Mouse (Mus musculus) heart, postnatal 14 days (tissue): Measurements from ENCODE around the gene Gm11555. TPM values are rescaled to one million over a fixed set of nuclear protein-coding genes. Genes with fewer than 3 reads are reported as not detected.
"Not testable (repeated sequence)": the region's sequence is repeated elsewhere in the genome, so short reads cannot be mapped to it uniquely, and the experiment has no call there.

Experiments
- DNase-seq, 2 experiments: peaks; one replicate each; pipeline ENCODE4 v3.0.0; 2021 to 2022
- intact Hi-C: fragments of 180-260 bp; cut with DNase I; formaldehyde crosslinking; loops from one replicate; pipeline ENCODE4 v1.15.1; 2025
- total RNA-seq, 2 experiments: library from RNA; stranded (reverse); gene quantifications; 2 replicates each; pipeline ENCODE4 v1.2.3; 2021

Gm11555 gene
- total RNA-seq, 2 experiments from 2014 or later: not detected

- no peak for DNase-seq
- intact Hi-C loops: no loop called here
These were observed 40.9 kb downstream of the Gm11555 start for GRCm38 (mm10) chr11:99609126-99609525.

- intact Hi-C loops, DNase-seq: not testable (repeated sequence)
These were observed 46.8 kb downstream of the Gm11555 start, which contains the start of gene Gm11938 for GRCm38 (mm10) chr11:99603208-99603607. Gene Gm11938 (minus strand): TSS chr11:99603308.

Other genes starting within 250 kb of the Gm11555 start
- gene Krt12, start 228.0 kb downstream of the Gm11555 start, total RNA-seq: not detected
- under 1 TPM; 0.14 to 0.22 TPM for gene Krt20, start 212.1 kb downstream of the Gm11555 start, total RNA-seq
- not detected for gene Krt23, start 157.1 kb downstream of the Gm11555 start, total RNA-seq
- not detected for gene Krt39, start 128.9 kb downstream of the Gm11555 start, total RNA-seq
- gene Krt40, start 107.1 kb downstream of the Gm11555 start, total RNA-seq: not detected
- not detected for gene Krtap3-3, start 99.4 kb downstream of the Gm11555 start, total RNA-seq
- not detected for gene Krtap3-2, start 93.4 kb downstream of the Gm11555 start, total RNA-seq
- not detected for gene Gm11939, start 90.8 kb downstream of the Gm11555 start, total RNA-seq
- gene Krtap3-1, start 83.6 kb downstream of the Gm11555 start, total RNA-seq: not detected
- gene Krtap1-5, start 69.2 kb downstream of the Gm11555 start, total RNA-seq: not detected
- not detected for gene Krtap1-4, start 66.6 kb downstream of the Gm11555 start, total RNA-seq
- gene Krtap1-3, start 58.9 kb downstream of the Gm11555 start, total RNA-seq: not detected
- not detected for gene Krtap9-3, start 52.1 kb downstream of the Gm11555 start, total RNA-seq
- not detected for gene Gm11938, start 46.9 kb downstream of the Gm11555 start, total RNA-seq
- not detected for gene Gm11937, start 40.0 kb downstream of the Gm11555 start, total RNA-seq
- gene Krtap2-4, start 35.4 kb downstream of the Gm11555 start, total RNA-seq: not detected
- not detected for gene Gm11562, start 29.8 kb downstream of the Gm11555 start, total RNA-seq
- gene Krtap4-1, start 22.0 kb downstream of the Gm11555 start, total RNA-seq: not detected
- gene Krtap4-2, start 15.2 kb downstream of the Gm11555 start, total RNA-seq: not detected
- not detected for gene Krtap4-7, start 6.1 kb downstream of the Gm11555 start, total RNA-seq
- gene Gm11563, start 8.7 kb upstream of the Gm11555 start, total RNA-seq: not detected
- gene Krtap4-6, start 15.7 kb upstream of the Gm11555 start, total RNA-seq: not detected
- not detected for gene Gm14190, start 40.5 kb upstream of the Gm11555 start, total RNA-seq
- not detected for gene Gm14180, start 84.1 kb upstream of the Gm11555 start, total RNA-seq
- not detected for gene Gm11595, start 122.7 kb upstream of the Gm11555 start, total RNA-seq
- not detected for gene Krtap4-8, start 130.5 kb upstream of the Gm11555 start, total RNA-seq
- not detected for gene Krtap4-9, start 135.0 kb upstream of the Gm11555 start, total RNA-seq
- gene Gm11596, start 143.2 kb upstream of the Gm11555 start, total RNA-seq: not detected
- not detected for gene Gm11569, start 148.7 kb upstream of the Gm11555 start, total RNA-seq
- gene Gm11554, start 154.2 kb upstream of the Gm11555 start, total RNA-seq: not detected
- not detected for gene Krtap4-13, start 159.7 kb upstream of the Gm11555 start, total RNA-seq
- not detected for gene Gm11564, start 165.4 kb upstream of the Gm11555 start, total RNA-seq
- not detected for gene 2300003K06Rik, start 187.8 kb upstream of the Gm11555 start, total RNA-seq
- gene Krtap4-16, start 201.4 kb upstream of the Gm11555 start, total RNA-seq: not detected
- not detected for gene Gm11568, start 207.7 kb upstream of the Gm11555 start, total RNA-seq
- not detected for gene Gm11559, start 214.2 kb upstream of the Gm11555 start, total RNA-seq
- not detected for gene Krtap9-1, start 223.2 kb upstream of the Gm11555 start, total RNA-seq
- not detected for gene Gm11567, start 229.0 kb upstream of the Gm11555 start, total RNA-seq